Mouse (Mus musculus) urinary bladder, postnatal 10 days (tissue): ENCODE measurements around the gene Mtif3.

ENCODE experiments used
- DNase-seq: peaks from one replicate; pipeline ENCODE4 v3.0.0; 2022; ENCODE audit warnings: low spot score

The Mtif3 gene

DNA sequence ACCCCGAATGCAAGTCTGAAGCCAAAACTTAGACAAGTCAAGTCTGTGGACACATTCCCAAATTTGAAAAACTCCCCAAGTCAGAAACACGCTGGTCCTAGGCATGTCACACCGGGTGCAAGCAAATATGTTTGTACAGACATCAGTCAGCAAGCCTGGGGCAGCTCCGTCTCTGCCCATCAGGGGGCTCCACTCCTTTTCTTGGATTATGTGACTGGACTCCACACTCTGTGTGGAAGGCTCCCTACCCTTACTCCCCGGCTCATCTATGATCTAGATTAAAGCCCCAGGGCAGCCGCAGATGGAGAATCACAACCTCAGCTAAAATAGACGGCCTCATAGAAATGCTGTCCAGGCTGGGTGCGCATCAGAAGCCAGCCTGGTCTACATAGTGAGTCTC, 47.3 kb downstream of the Mtif3 start:
- DNase-seq, result no peak

DNA sequence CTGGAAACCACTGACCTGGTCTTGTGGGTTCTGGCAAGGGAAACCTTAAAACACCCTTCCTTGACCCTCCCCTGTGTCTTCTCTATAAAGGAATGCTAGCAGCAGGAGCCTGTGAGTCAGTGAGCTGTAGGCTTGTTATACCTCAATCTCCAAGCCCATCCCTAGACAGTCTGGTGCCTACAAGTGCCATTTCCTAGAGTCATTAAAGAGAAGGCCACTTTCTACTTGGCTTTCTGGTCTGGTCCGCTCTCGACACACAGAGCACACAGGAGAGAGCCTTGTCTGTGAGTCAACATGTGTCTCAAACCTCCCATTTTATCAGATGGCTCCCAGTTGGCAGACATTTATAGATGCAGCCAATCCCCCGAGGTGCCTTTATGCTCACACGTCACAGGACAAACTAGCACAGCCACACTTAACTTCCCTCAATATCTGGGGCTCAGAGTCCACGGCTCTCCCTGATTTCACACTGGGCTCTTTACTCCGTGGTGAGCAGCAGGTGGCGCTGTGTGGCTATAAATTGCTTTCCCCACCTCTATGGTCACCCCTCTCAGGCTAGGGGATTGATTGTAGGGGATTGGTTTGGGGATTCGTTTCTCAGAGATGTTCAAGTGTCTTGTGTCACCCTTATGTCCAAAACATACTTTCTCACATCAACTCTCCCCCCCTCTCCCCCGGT, 49.4 kb downstream of the Mtif3 start:
- no peak for DNase-seq

DNA sequence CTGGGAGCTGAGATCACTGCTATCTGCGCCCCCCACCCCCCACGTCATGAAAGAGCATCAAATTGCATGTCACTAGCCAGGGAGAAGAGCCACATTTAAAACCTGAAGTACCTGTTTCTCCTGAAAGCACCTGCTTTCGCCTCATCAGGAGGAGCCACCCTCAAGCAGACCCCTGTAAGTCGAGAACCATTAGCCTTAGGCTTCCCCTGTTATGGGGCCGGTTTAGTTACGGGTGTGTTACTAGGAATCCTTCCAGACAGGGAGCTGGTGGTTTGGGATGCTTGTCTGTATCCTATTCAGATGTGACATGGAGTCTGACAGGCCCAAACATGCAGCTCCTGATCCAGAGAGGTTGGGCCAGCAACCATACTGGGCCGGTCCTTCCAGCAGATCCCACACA, 50.2 kb downstream of the Mtif3 start:
- DNase-seq, result no peak

DNA sequence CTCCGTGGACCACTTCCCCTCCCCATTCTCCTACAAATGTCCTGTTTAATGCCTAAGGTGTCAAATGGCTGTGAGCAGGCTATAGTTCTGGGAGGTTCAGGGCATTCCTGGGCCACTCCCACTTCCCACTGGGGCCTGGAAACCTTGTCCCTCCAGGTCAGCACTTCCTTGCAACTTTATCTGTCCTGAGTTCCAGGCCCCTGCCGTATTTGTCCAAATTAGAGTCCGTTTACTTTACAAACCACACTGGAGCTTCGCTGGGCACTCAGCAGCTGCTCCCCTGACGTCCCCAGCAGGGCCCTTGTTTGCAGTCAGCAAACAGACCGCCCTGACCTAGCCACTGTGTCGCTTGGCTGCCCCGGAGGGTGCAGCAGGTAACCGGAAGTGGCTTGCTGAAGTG, 51.4 kb downstream of the Mtif3 start:
- DNase-seq, result no peak

DNA sequence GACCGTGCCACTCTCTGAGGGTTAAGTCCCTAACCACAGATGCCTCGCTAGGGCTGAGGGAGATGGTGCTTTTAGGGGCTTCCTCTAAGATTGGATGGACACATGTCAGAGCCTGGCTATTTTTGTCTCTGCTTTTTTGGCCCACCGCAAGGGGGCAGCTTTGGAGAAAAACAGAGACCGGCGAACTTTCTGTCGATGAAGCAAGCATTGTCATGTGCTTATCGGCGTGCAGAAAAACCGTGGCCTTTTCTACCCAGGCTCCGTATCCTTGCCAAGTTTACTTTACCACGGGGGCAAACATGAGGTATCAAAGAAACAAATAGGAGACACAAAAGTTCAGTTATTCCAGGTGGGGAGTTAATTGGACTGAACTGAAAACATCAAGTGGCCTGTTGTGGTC, 55.0 kb downstream of the Mtif3 start:
- no peak for DNase-seq

DNA sequence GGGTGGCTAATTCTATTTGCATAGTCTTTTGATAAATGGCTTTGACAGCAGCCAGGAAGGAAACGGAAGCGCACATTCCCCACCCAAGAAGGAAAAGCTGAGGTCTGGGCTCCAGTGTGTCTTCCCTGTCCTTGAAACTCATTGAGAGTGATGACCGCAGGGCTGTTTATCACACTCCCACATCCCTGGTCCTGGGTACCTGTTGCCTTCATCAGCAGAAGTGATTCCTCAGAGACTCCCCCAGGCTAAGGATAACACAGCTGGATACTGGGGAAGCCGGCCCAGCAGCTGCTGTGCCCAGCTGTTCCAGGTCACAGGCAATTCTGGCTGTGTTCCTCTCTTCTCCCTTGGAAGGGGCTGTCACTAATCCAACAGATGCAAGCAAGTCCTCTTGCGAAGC, 56.1 kb downstream of the Mtif3 start:
- no peak for DNase-seq

DNA sequence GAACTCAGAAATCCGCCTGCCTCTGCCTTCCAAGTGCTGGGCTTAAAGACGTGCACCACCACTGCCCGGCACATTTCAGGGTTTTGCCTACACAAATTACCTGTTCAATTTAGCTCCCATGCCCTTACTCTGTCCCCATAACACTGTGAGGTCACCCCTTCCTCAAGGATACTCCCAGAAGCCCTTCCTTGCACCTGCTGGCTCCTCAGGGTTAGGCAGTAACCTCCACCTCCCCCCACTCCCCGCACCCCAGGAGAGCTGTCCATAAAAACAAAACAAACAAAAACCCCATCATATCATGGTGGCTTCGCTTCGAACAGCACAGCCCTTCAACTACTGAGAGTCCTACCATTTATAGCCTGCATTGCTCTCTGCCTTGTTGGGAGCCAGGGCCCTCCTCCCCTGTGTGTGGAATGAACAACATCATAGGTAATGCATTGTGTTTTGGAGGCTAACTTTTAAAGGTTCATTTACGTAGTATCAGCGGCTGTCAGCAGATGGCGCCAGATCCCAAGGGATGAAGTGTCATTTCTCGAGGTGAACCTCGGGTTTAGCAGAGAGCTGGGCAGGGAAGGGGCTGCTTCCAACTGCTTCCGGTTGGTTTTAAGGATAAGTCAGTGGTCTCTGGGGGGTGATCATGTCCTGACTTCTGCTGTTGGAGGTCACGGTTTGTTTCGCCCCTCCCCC, 58.0 kb downstream of the Mtif3 start:
- DNase-seq, result peak; percentile 32

DNA sequence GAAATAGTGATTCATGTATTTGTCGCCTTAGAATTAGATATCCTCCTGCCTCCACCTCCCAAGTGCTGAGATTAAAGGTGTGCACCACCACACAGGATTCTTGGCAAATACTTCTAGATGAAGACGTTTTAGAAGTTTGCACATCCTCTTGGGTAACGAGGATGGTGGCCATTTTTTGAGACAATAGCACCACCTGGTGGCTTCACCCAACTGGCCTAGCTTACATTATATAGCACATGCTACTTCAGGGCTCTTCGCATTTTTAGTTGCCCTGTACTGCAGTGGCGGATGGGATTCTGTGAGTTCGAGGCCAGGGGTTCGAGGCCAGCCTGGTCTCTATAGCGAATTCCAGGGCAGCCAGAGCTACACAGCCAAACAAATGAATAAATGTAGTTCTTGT, 59.2 kb downstream of the Mtif3 start:
- DNase-seq, result peak; percentile 31
